ENCODE assay signal across 8 mouse cellular contexts in genomic region chr1:63614594-63614993, GRCm38 (mm10). TPM values are rescaled to one million over a fixed set of nuclear protein-coding genes. Genes with fewer than 3 reads are reported as not detected.
A peak's percentile ranks its signal among the peaks of the same experiment; 100 is the strongest.
DNase-seq lines count a peak whose midpoint lies in the region; ATAC-seq and TF ChIP-seq lines count a peak whose summit lies in the region.

No protein-coding gene starts in this region.

- H3K27me3 ChIP-seq in hindbrain, postnatal 0 days (ENCODE audit: insufficient read depth, low read length): 0 out of 2 replicates have a peak, but pooled peaks cover 4% of the 10 kb centered on the region
- no peaks in the 10 kb centered on the region for H3K27me3 ChIP-seq in cerebellum, adult 2 months (ENCODE audit: control insufficient read depth, insufficient read depth, low read length)

- no peak overlapping the region for H3K27ac ChIP-seq in hindbrain, postnatal 0 days
- H3K27ac ChIP-seq in cerebellum, adult 2 months (ENCODE audit: insufficient read depth, low read length): no peak overlapping the region

- intact Hi-C loops in gastrocnemius, postnatal 36 days (cut with DNase I): no loop called here

- H3K36me3 ChIP-seq in hindbrain, postnatal 0 days (ENCODE audit: insufficient read depth, low read length): no peaks in the 10 kb centered on the region

- no peak for ATAC-seq in hindbrain, postnatal 0 days

- H3K4me3 ChIP-seq in hindbrain, postnatal 0 days (ENCODE audit: low read length): peak overlapping the region; percentile 21
- no peak overlapping the region for H3K4me3 ChIP-seq in cerebellum, adult 2 months (replicated peaks; ENCODE audit: insufficient read depth, low read depth, low read length)

- peak; percentile 64 for DNase-seq in gastrocnemius, postnatal 10 days
- DNase-seq in gastrocnemius, postnatal 36 days: no peak
- peak; percentile 15 for DNase-seq in 416B (ENCODE audit: low read depth)
- DNase-seq in c-Kit-positive CD71-positive TER-119-negative erythroid progenitor cells, embryonic 14.5 days (ENCODE audit: low read depth): peak; percentile 6
- DNase-seq in hindbrain, postnatal 0 days (ENCODE audit: low spot score): peak; percentile 19
- peak; percentile 65 for DNase-seq in neural tube, embryonic 10.5 days (ENCODE audit: extremely low spot score, low spot score)
- DNase-seq in spleen, postnatal 14 days (ENCODE audit: low spot score in 2 of 2): no peak
- no peak for DNase-seq in cerebellum, adult 2 months

- TF ChIP-seq POLR2A in cerebellum, adult 2 months (IDR thresholded peaks at IDR 0.05; ENCODE audit: borderline replicate concordance, insufficient read depth, low read length): no peak

- H3K4me2 ChIP-seq in hindbrain, postnatal 0 days (ENCODE audit: low read depth, low read length): peak overlapping the region; percentile 50

- 3% methylated on average over 11 of the region's 11 CpGs for WGBS in hindbrain, postnatal 0 days
- WGBS in cerebellum, adult 2 months: 3% methylated on average over 11 of the region's 11 CpGs

- no peak for TF ChIP-seq CTCF in hindbrain, postnatal 0 days (IDR thresholded peaks at IDR 0.05; ENCODE audit: low read depth)
- TF ChIP-seq CTCF in cerebellum, adult 2 months (IDR thresholded peaks at IDR 0.05; ENCODE audit: borderline replicate concordance, insufficient read depth, low read depth, low read length): no peak

- peaks cover 4% of the 10 kb centered on the region; the same call in 1 of the 2 replicates for H3K4me1 ChIP-seq in hindbrain, postnatal 0 days (ENCODE audit: insufficient read depth, low read length)
- no peaks in the 10 kb centered on the region for H3K4me1 ChIP-seq in cerebellum, adult 2 months (ENCODE audit: control insufficient read depth, insufficient read depth, low read length)

- H3K9ac ChIP-seq in hindbrain, postnatal 0 days (replicated peaks; ENCODE audit: low read length): no peak overlapping the region

- H3K9me3 ChIP-seq in hindbrain, postnatal 0 days (ENCODE audit: low read length): no peaks in the 10 kb centered on the region

RNA-seq across cellular contexts. Expression of gene Gm39653, which starts 1.2 kb away (rescaled TPM):
- total RNA-seq in gastrocnemius, postnatal 10 days (2021): not detected
- not detected for total RNA-seq in gastrocnemius, postnatal 36 days (2021)
- total RNA-seq in hindbrain, postnatal 0 days (2014; rRNA removed): not detected in 2 replicates
- not detected in 2 replicates for polyA plus RNA-seq in hindbrain, postnatal 0 days (2015; fragmentation: Nextera tagmentation; extraction: Ambion mirVana)
- polyA plus RNA-seq in cerebellum, adult 2 months (2012; rRNA removed): not detected in 2 replicates

Comparison
In these comparisons a context has a peak if more than half of its experiments do, and no peak if none do; other contexts are left out.
1. DNase-seq: peak in gastrocnemius, postnatal 10 days (single experiment), 416B (single experiment), c-Kit-positive CD71-positive TER-119-negative erythroid progenitor cells, embryonic 14.5 days (single experiment), hindbrain, postnatal 0 days (single experiment) and neural tube, embryonic 10.5 days (single experiment); none in gastrocnemius, postnatal 36 days (0 of 2), spleen, postnatal 14 days (0 of 2) and cerebellum, adult 2 months (0 of 2).